ENCODE assay signal across 8 mouse cellular contexts in genomic region chr2:65413746-65414145, GRCm38 (mm10). TPM values are rescaled to one million over a fixed set of nuclear protein-coding genes. Genes with fewer than 3 reads are reported as not detected.
DNase-seq lines count a peak whose midpoint lies in the region; ATAC-seq and TF ChIP-seq lines count a peak whose summit lies in the region.

No protein-coding gene starts in this region.

- peak; percentile 80 for TF ChIP-seq CTCF in stomach, postnatal 0 days (IDR thresholded peaks at IDR 0.05; ENCODE audit: low read depth)

- H3K9me3 ChIP-seq in heart, embryonic 12.5 days (replicated peaks) = peaks cover 8% of the 10 kb centered on the region; the same call in 1 of the 2 replicates
- H3K9me3 ChIP-seq in stomach, postnatal 0 days (ENCODE audit: control insufficient read depth, low read length) = no peaks in the 10 kb centered on the region

- peak overlapping the region; percentile 77 for H3K4me2 ChIP-seq in heart, embryonic 12.5 days
- peak overlapping the region; percentile 51 for H3K4me2 ChIP-seq in stomach, postnatal 0 days (replicated peaks; ENCODE audit: low read depth)

- H3K9ac ChIP-seq in heart, embryonic 12.5 days = peak overlapping the region; percentile 61; the same call in 1 of the 2 replicates
- no peak overlapping the region; the same call in 1 of the 2 replicates for H3K9ac ChIP-seq in stomach, postnatal 0 days (ENCODE audit: low read length)

- H3K4me1 ChIP-seq in heart, embryonic 12.5 days (replicated peaks) = peaks cover 4% of the 10 kb centered on the region; the same call in 1 of the 2 replicates
- H3K4me1 ChIP-seq in stomach, postnatal 0 days (replicated peaks; ENCODE audit: control insufficient read depth, insufficient read depth) = 0 out of 2 replicates have a peak, but pooled peaks cover 2% of the 10 kb centered on the region

- TF ChIP-seq EP300 in stomach, postnatal 0 days (optimal IDR thresholded peaks at IDR 0.05) = no peak

- H3K36me3 ChIP-seq in heart, embryonic 12.5 days = no peaks in the 10 kb centered on the region
- H3K36me3 ChIP-seq in stomach, postnatal 0 days (ENCODE audit: control insufficient read depth, insufficient read depth, low read length) = no peaks in the 10 kb centered on the region

- 0% methylated on average over 3 of the region's 3 CpGs for WGBS in heart, embryonic 12.5 days
- 0% methylated on average over 3 of the region's 3 CpGs for WGBS in stomach, postnatal 0 days

- DNase-seq in thymus, postnatal 14 days = peak; percentile 15
- DNase-seq in thymus, postnatal 25 days = no peak
- peak; percentile 3 for DNase-seq in cerebellum, adult 9-11 months
- DNase-seq in kidney, postnatal 36 days = peak; percentile 20 to 24
- no peak for DNase-seq in stomach, postnatal 0 days (ENCODE audit: low spot score)
- DNase-seq in spleen, adult 18-20 months = no peak

- H3K27ac ChIP-seq in heart, embryonic 12.5 days (ENCODE audit: poor library complexity, severe bottlenecking) = no peak overlapping the region
- no peak overlapping the region for H3K27ac ChIP-seq in stomach, postnatal 0 days (replicated peaks)

- peak overlapping the region; percentile 41 for H3K4me3 ChIP-seq in heart, embryonic 12.5 days
- H3K4me3 ChIP-seq in stomach, postnatal 0 days (ENCODE audit: low read depth, low read length) = peak overlapping the region; percentile 27

- ATAC-seq in heart, embryonic 12.5 days (ENCODE audit: insufficient number of reproducible peaks, low FRiP score) = peak; percentile 58; the same call in 1 of the 2 replicates
- ATAC-seq in megakaryocyte progenitor cell, adult 5-6 weeks (replicated peaks; ENCODE audit: poor library complexity) = peak; percentile 91
- no peak; the same call in 1 of the 2 replicates for ATAC-seq in stomach, postnatal 0 days (ENCODE audit: low FRiP score, low TSS enrichment)

- H3K27me3 ChIP-seq in heart, embryonic 12.5 days (replicated peaks) = no peaks in the 10 kb centered on the region
- no peaks in the 10 kb centered on the region for H3K27me3 ChIP-seq in stomach, postnatal 0 days (ENCODE audit: control insufficient read depth, insufficient read depth, low read length)

RNA-seq across cellular contexts. Expression of gene Slc38a11, which starts 49.9 kb away (rescaled TPM):
- polyA plus RNA-seq in heart, embryonic 12.5 days (2016; fragmentation: Nextera tagmentation; extraction: Ambion mirVana) = 0.21 TPM in 1 of 2 replicates, not detected in the other
- not detected in 2 replicates for total RNA-seq in megakaryocyte progenitor cell, adult 5-6 weeks (2015)
- not detected in 2 replicates for total RNA-seq in megakaryocyte progenitor cell, adult 5-6 weeks (2017)
- polyA plus RNA-seq in stomach, postnatal 0 days (2015; fragmentation: Nextera tagmentation; extraction: Ambion mirVana) = 0.34 and 0.50 TPM in 2 replicates

Comparison
In these comparisons a context has a peak if more than half of its experiments do, and no peak if none do; other contexts are left out.
1. DNase-seq: peak in thymus, postnatal 14 days (single experiment), cerebellum, adult 9-11 months (single experiment) and kidney, postnatal 36 days (2 of 2); none in thymus, postnatal 25 days (single experiment), stomach, postnatal 0 days (single experiment) and spleen, adult 18-20 months (0 of 2).